Mouse (Mus musculus) CD8-positive naive resting alpha-beta T cell, adult 57 days (primary cell): ENCODE results near the gene Dnah17. TPM values are rescaled to one million over a fixed set of nuclear protein-coding genes. Genes with fewer than 3 reads are reported as not detected.

Source experiments
- total RNA-seq: library from RNA; stranded (reverse); gene quantifications from one replicate; pipeline ENCODE4 v1.2.4, GENCODE M21; 2023

Dnah17 gene
- 3.7 TPM for total RNA-seq

GRCm38 (mm10) chr11:118130534-118130933, at the start of gene Dnah17:
Gene Dnah17 (minus strand): TSS chr11:118130634.

GRCm38 (mm10) chr11:117986126-117987031, 144.1 kb downstream of the Dnah17 start, which contains the start of gene Pgs1:
Gene Pgs1 (plus strand): TSS chr11:117986292.

Other genes with a start within 250 kb of the Dnah17 start
- 94.0 TPM for gene Socs3, start 160.6 kb downstream of the Dnah17 start, total RNA-seq
- 49.5 TPM for gene Pgs1, start 144.3 kb downstream of the Dnah17 start, total RNA-seq
- gene Cyth1, start 118.0 kb upstream of the Dnah17 start, total RNA-seq: 194 TPM
- gene Usp36, start 159.6 kb upstream of the Dnah17 start, total RNA-seq: 75.9 TPM
- 13.9 TPM for gene Cep295nl, start 211.9 kb upstream of the Dnah17 start, total RNA-seq
- 75.7 TPM for gene Timp2, start 225.1 kb upstream of the Dnah17 start, total RNA-seq